Mouse (Mus musculus) thymus, adult 2 months (tissue): ENCODE data around the gene Itgb1bp2.

Experiments used
- CTCF ChIP-seq: fragments of 200-500 bp; IDR thresholded peaks from 2 replicates; pipeline ENCODE4 v1.5.1; 2012; ENCODE audit warnings: mild to moderate bottlenecking, control low read depth, low read length, moderate library complexity, borderline replicate concordance; ENCODE audit not compliant: control insufficient read depth, poor library complexity, insufficient read depth; ENCODE audit errors: extremely low read depth
- POLR2A ChIP-seq: fragments of 200-500 bp; IDR thresholded peaks from 2 replicates; pipeline ENCODE4 v1.6.1; 2012; ENCODE audit warnings: mild to moderate bottlenecking, low read length, control low read depth, moderate library complexity; ENCODE audit not compliant: control insufficient read depth, poor library complexity, insufficient read depth; ENCODE audit errors: extremely low read depth

- TF ChIP-seq CTCF (no peak), POLR2A (no peak)
Observed at GRCm38 (mm10) chrX:101418946-101419724, 29.8 kb upstream of the Itgb1bp2 start.
